Mouse (Mus musculus) central nervous system, embryonic 18 days (tissue): ENCODE measurements around the gene Rsad1. TPM values are rescaled to one million over a fixed set of nuclear protein-coding genes. Genes with fewer than 3 reads are reported as not detected.

Source experiments
- polyA plus RNA-seq: library from polyadenylated mRNA; depleted of rRNA; stranded (reverse); fragments of >200 nt; gene quantifications from 2 replicates; pipeline ENCODE4 v1.2.3, GENCODE M21; 2012; rRNA removed

Gene Rsad1
- 12.9 and 14.9 TPM in 2 replicates for polyA plus RNA-seq

DNA sequence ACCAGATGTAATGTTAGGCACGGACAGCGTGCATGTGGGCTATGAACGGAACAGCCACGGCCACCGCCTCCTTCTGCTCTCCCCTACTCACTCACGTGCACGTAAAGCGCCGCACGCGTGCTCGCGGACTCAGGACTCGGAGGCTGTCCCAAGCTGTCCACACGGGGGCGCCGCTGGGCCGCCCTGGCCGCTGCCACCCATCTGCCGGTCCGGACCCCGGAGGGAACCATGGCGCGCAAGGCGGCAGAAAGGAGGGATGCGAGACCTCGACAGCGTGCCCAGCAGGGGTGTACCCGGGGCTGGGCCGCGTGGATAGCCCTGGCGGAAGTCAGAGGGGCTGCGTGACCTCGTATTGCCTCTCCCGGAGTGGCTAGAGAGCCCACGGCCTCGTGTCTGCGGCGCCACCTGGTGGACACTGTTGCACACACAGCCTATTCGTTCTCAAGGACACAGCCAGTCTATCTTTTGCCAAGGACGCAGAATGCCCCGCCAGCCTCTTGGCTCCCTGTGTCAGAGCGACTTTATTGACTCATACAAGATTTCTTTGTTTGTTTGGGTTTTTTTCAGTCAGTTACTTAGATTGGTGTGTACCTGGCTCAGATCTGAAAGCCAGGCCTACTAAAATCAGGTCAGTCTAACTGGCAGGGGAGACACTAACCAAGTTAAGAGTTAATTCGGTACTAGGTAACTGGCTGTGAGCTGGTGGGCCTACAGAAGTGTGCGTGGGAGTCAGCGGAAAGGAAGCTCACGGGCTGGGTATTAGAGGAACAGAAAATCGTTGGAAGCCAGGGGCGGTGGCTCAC lies at the start of gene Rsad1:
TSS of gene Rsad1 (minus strand) at position 368 of the 803 bp plus-strand sequence.

DNA sequence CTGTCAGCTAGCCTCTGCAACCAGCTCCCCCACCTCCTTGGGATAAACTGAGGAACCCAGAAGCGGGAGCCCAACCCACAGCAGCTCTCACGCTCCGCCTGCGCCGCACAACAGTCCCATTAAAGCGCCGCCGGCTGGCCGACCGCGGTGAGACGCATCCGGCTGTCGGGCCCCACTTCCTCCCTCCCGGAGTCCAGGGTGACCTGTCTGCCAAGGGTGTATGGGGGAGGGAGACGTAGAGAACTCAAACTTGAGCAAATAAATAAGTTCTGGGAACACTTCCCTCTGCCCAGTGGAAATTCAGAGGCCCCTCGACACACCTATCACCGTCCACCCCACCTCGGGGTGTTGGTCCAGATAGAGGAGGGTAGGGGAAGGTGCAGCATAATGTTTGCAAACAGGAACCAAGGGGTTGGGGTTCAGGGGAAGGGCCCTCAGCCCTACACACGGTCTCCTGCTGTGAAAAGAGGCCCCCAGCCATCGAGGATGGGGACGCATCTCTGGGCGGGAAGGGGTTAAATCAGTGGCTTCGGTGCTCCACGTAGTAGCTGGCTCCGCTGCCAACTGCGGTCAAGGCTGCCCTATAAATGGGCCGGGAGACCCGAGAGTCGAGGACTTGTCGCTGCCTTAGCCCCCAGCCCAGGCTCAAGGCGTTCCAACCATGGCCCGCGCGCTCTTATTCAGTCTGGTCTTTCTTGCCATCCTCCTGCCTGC lies 15.5 kb upstream of the Rsad1 start, which contains the start of gene Chad:
TSS of gene Chad (plus strand) at position 611 of the 714 bp plus-strand sequence.

DNA sequence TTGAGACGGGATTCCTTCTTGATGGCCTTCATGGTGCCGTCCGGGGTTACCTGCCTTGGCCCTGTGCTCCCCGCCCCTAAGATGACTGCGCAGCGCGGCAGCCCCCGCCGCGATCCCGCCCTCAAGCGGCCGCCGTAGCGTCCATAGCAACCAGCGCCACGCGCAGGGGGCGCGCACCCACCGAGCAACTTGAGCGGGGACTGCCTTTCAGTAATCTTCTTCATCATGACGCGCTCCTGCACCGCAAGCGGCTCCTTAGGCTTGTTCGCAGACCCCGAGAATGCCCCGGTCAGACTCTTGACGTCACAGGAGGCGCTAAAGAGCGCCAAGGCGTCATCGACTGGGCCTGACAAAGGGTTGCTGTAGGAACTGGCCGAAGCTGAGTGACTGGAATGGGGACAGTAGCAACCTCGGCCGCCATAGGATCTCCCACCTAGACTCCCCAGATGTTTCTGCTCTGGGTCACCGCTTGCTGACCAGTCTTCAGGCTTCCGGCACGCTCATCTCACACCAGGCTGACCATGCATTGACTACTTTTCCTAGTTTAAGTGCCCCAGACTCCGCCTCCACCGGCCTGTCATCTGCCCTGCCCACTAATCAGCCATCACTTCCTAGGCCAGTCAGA lies 27.7 kb downstream of the Rsad1 start, which contains the start of gene Mycbpap:
TSS of gene Mycbpap (minus strand) at position 524 of the 625 bp plus-strand sequence.

DNA sequence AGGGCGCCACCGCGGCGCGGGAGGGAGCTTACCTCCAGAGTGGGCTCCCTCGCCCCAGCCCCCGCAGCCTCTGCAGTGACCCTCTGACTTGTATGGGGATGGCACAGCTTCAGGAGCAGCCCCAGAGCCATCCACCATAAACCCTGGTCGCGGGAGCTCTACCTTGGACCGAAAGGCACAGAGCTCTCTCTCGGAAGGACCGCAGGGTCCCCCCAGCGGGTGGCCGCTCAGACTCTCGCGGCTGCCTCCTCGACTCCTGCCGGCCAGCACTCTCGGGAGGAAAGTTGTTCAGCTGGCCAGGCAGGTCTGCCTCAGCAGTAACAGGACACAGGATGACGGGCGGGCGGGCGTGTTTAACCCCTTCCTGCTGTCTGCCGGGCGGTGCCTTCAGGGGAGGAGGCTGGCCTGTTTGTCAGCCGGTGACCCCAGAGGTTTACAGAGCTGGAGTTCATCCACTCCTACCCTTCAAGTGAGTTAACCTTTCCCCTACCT lies 49.3 kb downstream of the Rsad1 start, which contains the start of gene Epn3:
TSS of gene Epn3 (minus strand) at position 314 of the 492 bp plus-strand sequence.

Other genes starting within 250 kb of the Rsad1 start
- gene Luc7l3, start 227.3 kb downstream of the Rsad1 start, polyA plus RNA-seq: 210 and 218 TPM in 2 replicates
- gene Ankrd40, start 221.3 kb downstream of the Rsad1 start, polyA plus RNA-seq: 45.8 and 46.1 TPM in 2 replicates
- gene Abcc3, start 156.3 kb downstream of the Rsad1 start, polyA plus RNA-seq: 0.62 and 0.66 TPM in 2 replicates
- 192 and 209 TPM in 2 replicates for gene Cacna1g, start 75.1 kb downstream of the Rsad1 start, polyA plus RNA-seq
- 1.7 and 2.1 TPM in 2 replicates for gene Spata20, start 63.1 kb downstream of the Rsad1 start, polyA plus RNA-seq
- 1.4 and 2.4 TPM in 2 replicates for gene Epn3, start 49.3 kb downstream of the Rsad1 start, polyA plus RNA-seq
- 1.7 and 2.4 TPM in 2 replicates for gene Mycbpap, start 27.5 kb downstream of the Rsad1 start, polyA plus RNA-seq
- gene Chad, start 15.8 kb upstream of the Rsad1 start, polyA plus RNA-seq: 0.19 and 0.43 TPM in 2 replicates
- 5.3 and 5.5 TPM in 2 replicates for gene Acsf2, start 52.6 kb upstream of the Rsad1 start, polyA plus RNA-seq
- gene Lrrc59, start 80.5 kb upstream of the Rsad1 start, polyA plus RNA-seq: 86.6 and 89.4 TPM in 2 replicates
- gene Mrpl27, start 104.5 kb upstream of the Rsad1 start, polyA plus RNA-seq: 111 and 113 TPM in 2 replicates
- gene Eme1, start 104.7 kb upstream of the Rsad1 start, polyA plus RNA-seq: 2.9 and 3.0 TPM in 2 replicates
- gene Xylt2, start 128.3 kb upstream of the Rsad1 start, polyA plus RNA-seq: 16.9 and 17.6 TPM in 2 replicates
- 0.08 TPM in 1 of 2 replicates, not detected in the other for gene Gm11541, start 155.2 kb upstream of the Rsad1 start, polyA plus RNA-seq
- 0.04 and 0.12 TPM in 2 replicates for gene Cdc34b, start 192.5 kb upstream of the Rsad1 start, polyA plus RNA-seq
- 0.04 TPM in 1 of 2 replicates, not detected in the other for gene Tmem92, start 233.4 kb upstream of the Rsad1 start, polyA plus RNA-seq